In genomic region chr5:30114761-30115140, GRCm38 (mm10) we compare ENCODE assay signal across 8 mouse cellular contexts. TPM values are rescaled to one million over a fixed set of nuclear protein-coding genes. Genes with fewer than 3 reads are reported as not detected.
DNase-seq lines count a peak whose midpoint lies in the region; ATAC-seq lines count a peak whose summit lies in the region.

No protein-coding gene starts in this region.

- H3K27ac ChIP-seq in kidney, embryonic 16.5 days (ENCODE audit: low read length), result no peak overlapping the region
- H3K27ac ChIP-seq in embryonic facial prominence, embryonic 11.5 days (replicated peaks; ENCODE audit: low read depth, low read length), result no peak overlapping the region
- H3K27ac ChIP-seq in hindbrain, embryonic 15.5 days (replicated peaks), result 0 out of 2 replicates have a peak overlapping the region, but pooled peaks have one; percentile 56
- peak overlapping the region; percentile 48; the same call in 1 of the 2 replicates for H3K27ac ChIP-seq in midbrain, embryonic 15.5 days

- H3K9ac ChIP-seq in kidney, embryonic 16.5 days (replicated peaks; ENCODE audit: low read length), result peak overlapping the region; percentile 73
- peak overlapping the region; percentile 69 for H3K9ac ChIP-seq in embryonic facial prominence, embryonic 11.5 days (replicated peaks; ENCODE audit: low read length)
- peak overlapping the region; percentile 49 for H3K9ac ChIP-seq in hindbrain, embryonic 15.5 days
- peak overlapping the region; percentile 50 for H3K9ac ChIP-seq in midbrain, embryonic 15.5 days

- DNase-seq in kidney, adult 11 months, result no peak
- DNase-seq in embryonic facial prominence, embryonic 11.5 days (ENCODE audit: low spot score), result no peak
- DNase-seq in layer of hippocampus, postnatal 25 days (ENCODE audit: extremely low spot score in 1 of 2, low spot score in 1 of 2), result no peak
- DNase-seq in left cerebral cortex, adult 18-20 months (ENCODE audit: low spot score in 2 of 2), result no peak
- DNase-seq in left cerebral cortex, adult 8-10 months (ENCODE audit: low spot score in 2 of 2), result no peak

- H3K4me2 ChIP-seq in kidney, embryonic 16.5 days (replicated peaks; ENCODE audit: low read depth, low read length), result peak overlapping the region; percentile 94
- H3K4me2 ChIP-seq in embryonic facial prominence, embryonic 11.5 days (ENCODE audit: low read depth, low read length), result peak overlapping the region; percentile 94
- H3K4me2 ChIP-seq in hindbrain, embryonic 15.5 days, result peak overlapping the region; percentile 72
- peak overlapping the region; percentile 75 for H3K4me2 ChIP-seq in midbrain, embryonic 15.5 days

- H3K36me3 ChIP-seq in kidney, embryonic 16.5 days (ENCODE audit: insufficient read depth, low read length), result peaks cover 15% of the 10 kb centered on the region; the same call in 1 of the 2 replicates
- H3K36me3 ChIP-seq in embryonic facial prominence, embryonic 11.5 days (replicated peaks; ENCODE audit: control insufficient read depth, insufficient read depth, low read depth, low read length), result peaks cover 4% of the 10 kb centered on the region
- peaks cover 20% of the 10 kb centered on the region for H3K36me3 ChIP-seq in hindbrain, embryonic 15.5 days
- peaks cover 16% of the 10 kb centered on the region for H3K36me3 ChIP-seq in midbrain, embryonic 15.5 days (replicated peaks)

- H3K9me3 ChIP-seq in kidney, embryonic 16.5 days (ENCODE audit: low read length), result no peaks in the 10 kb centered on the region
- no peaks in the 10 kb centered on the region for H3K9me3 ChIP-seq in embryonic facial prominence, embryonic 11.5 days (replicated peaks; ENCODE audit: control insufficient read depth, low read length)
- H3K9me3 ChIP-seq in hindbrain, embryonic 15.5 days, result no peaks in the 10 kb centered on the region
- no peaks in the 10 kb centered on the region for H3K9me3 ChIP-seq in midbrain, embryonic 15.5 days

- peak overlapping the region; percentile 60 for H3K4me3 ChIP-seq in kidney, embryonic 16.5 days (ENCODE audit: low read length)
- H3K4me3 ChIP-seq in embryonic facial prominence, embryonic 11.5 days (ENCODE audit: low read depth, low read length), result peak overlapping the region; percentile 55
- H3K4me3 ChIP-seq in hindbrain, embryonic 15.5 days, result peak overlapping the region; percentile 51
- peak overlapping the region; percentile 50 for H3K4me3 ChIP-seq in midbrain, embryonic 15.5 days

- peaks cover 15% of the 10 kb centered on the region for H3K27me3 ChIP-seq in kidney, embryonic 16.5 days (ENCODE audit: insufficient read depth, low read length)
- peaks cover 13% of the 10 kb centered on the region for H3K27me3 ChIP-seq in embryonic facial prominence, embryonic 11.5 days (ENCODE audit: control insufficient read depth, insufficient read depth, low read length)
- H3K27me3 ChIP-seq in hindbrain, embryonic 15.5 days, result 0 out of 2 replicates have a peak, but pooled peaks cover 7% of the 10 kb centered on the region
- H3K27me3 ChIP-seq in midbrain, embryonic 15.5 days (replicated peaks), result no peaks in the 10 kb centered on the region; the same call in 1 of the 2 replicates

- 1% methylated on average over 28 of the region's 28 CpGs for WGBS in kidney, embryonic 16.5 days
- 2% methylated on average over 28 of the region's 28 CpGs for WGBS in embryonic facial prominence, embryonic 11.5 days
- WGBS in hindbrain, embryonic 15.5 days, result 4% methylated on average over 28 of the region's 28 CpGs
- 6% methylated on average over 28 of the region's 28 CpGs for WGBS in midbrain, embryonic 15.5 days

- H3K4me1 ChIP-seq in kidney, embryonic 16.5 days (ENCODE audit: insufficient read depth, low read length), result peaks cover 28% of the 10 kb centered on the region
- peaks cover 14% of the 10 kb centered on the region for H3K4me1 ChIP-seq in embryonic facial prominence, embryonic 11.5 days (ENCODE audit: control insufficient read depth, insufficient read depth, low read length)
- peaks cover 38% of the 10 kb centered on the region for H3K4me1 ChIP-seq in hindbrain, embryonic 15.5 days (replicated peaks)
- H3K4me1 ChIP-seq in midbrain, embryonic 15.5 days, result peaks cover 34% of the 10 kb centered on the region

- ATAC-seq in kidney, embryonic 16.5 days (ENCODE audit: low FRiP score, low TSS enrichment), result no peak; the same call in 1 of the 2 replicates
- ATAC-seq in embryonic facial prominence, embryonic 11.5 days (replicated peaks; ENCODE audit: insufficient number of reproducible peaks, low FRiP score, low TSS enrichment, low read depth), result no peak
- ATAC-seq in hindbrain, embryonic 15.5 days (ENCODE audit: low FRiP score, low read depth), result no peak
- ATAC-seq in midbrain, embryonic 15.5 days (replicated peaks), result no peak; the same call in 1 of the 2 replicates

RNA-seq across cellular contexts. Expression of gene 3110082J24Rik, which starts 8.9 kb away (rescaled TPM):
- not detected in 2 replicates for polyA plus RNA-seq in kidney, embryonic 16.5 days (2015; fragmentation: Nextera tagmentation; extraction: Ambion mirVana)
- 0.62 and 0.85 TPM in 2 replicates for polyA plus RNA-seq in embryonic facial prominence, embryonic 11.5 days (2014; fragmentation: Nextera tagmentation; extraction: Ambion mirVana)
- 3.2 and 5.3 TPM in 2 replicates for polyA plus RNA-seq in hindbrain, embryonic 15.5 days (2015; fragmentation: Nextera tagmentation; extraction: Ambion mirVana)
- polyA plus RNA-seq in midbrain, embryonic 15.5 days (2015; fragmentation: Nextera tagmentation; extraction: Ambion mirVana), result 3.1 and 3.9 TPM in 2 replicates
- total RNA-seq in layer of hippocampus, postnatal 25 days (2021), result 1 to 10 TPM; 2.6 to 3.5 TPM
- total RNA-seq in left cerebral cortex, adult 18-20 months (2021), result 1 to 10 TPM; 2.0 to 3.5 TPM
- total RNA-seq in left cerebral cortex, adult 8-10 months (2022), result 1 to 10 TPM; 1.1 to 2.1 (median 1.4) TPM

RNA-seq across cellular contexts. Expression of gene Garem2, which starts 9.8 kb away (rescaled TPM):
- 0.52 and 0.75 TPM in 2 replicates for polyA plus RNA-seq in kidney, embryonic 16.5 days (2015; fragmentation: Nextera tagmentation; extraction: Ambion mirVana)
- polyA plus RNA-seq in embryonic facial prominence, embryonic 11.5 days (2014; fragmentation: Nextera tagmentation; extraction: Ambion mirVana), result 3.1 TPM in 2 replicates
- polyA plus RNA-seq in hindbrain, embryonic 15.5 days (2015; fragmentation: Nextera tagmentation; extraction: Ambion mirVana), result 11.5 and 13.7 TPM in 2 replicates
- 10.4 and 13.6 TPM in 2 replicates for polyA plus RNA-seq in midbrain, embryonic 15.5 days (2015; fragmentation: Nextera tagmentation; extraction: Ambion mirVana)
- total RNA-seq in layer of hippocampus, postnatal 25 days (2021), result 10 to 100 TPM; 13.1 to 13.6 TPM
- 10 to 100 TPM in 1 of 2 experiments, 1 to 10 TPM in 1; 10.0 to 10.7 TPM for total RNA-seq in left cerebral cortex, adult 18-20 months (2021)
- total RNA-seq in left cerebral cortex, adult 8-10 months (2022), result 10 to 100 TPM; 12.2 to 14.9 (median 12.7) TPM

RNA-seq across cellular contexts. Expression of gene Hadha, which starts 40.2 kb away (rescaled TPM):
- 170 and 179 TPM in 2 replicates for polyA plus RNA-seq in kidney, embryonic 16.5 days (2015; fragmentation: Nextera tagmentation; extraction: Ambion mirVana)
- polyA plus RNA-seq in embryonic facial prominence, embryonic 11.5 days (2014; fragmentation: Nextera tagmentation; extraction: Ambion mirVana), result 101 and 102 TPM in 2 replicates
- 68.9 and 75.8 TPM in 2 replicates for polyA plus RNA-seq in hindbrain, embryonic 15.5 days (2015; fragmentation: Nextera tagmentation; extraction: Ambion mirVana)
- 69.3 and 69.9 TPM in 2 replicates for polyA plus RNA-seq in midbrain, embryonic 15.5 days (2015; fragmentation: Nextera tagmentation; extraction: Ambion mirVana)
- total RNA-seq in layer of hippocampus, postnatal 25 days (2021), result 10 to 100 TPM; 69.9 to 73.9 TPM
- total RNA-seq in left cerebral cortex, adult 18-20 months (2021), result 10 to 100 TPM; 58.3 to 64.8 TPM
- total RNA-seq in left cerebral cortex, adult 8-10 months (2022), result 10 to 100 TPM; 65.3 to 74.6 (median 68.4) TPM

RNA-seq across cellular contexts. Expression of gene Hadhb, which starts 40.3 kb away (rescaled TPM):
- 169 and 194 TPM in 2 replicates for polyA plus RNA-seq in kidney, embryonic 16.5 days (2015; fragmentation: Nextera tagmentation; extraction: Ambion mirVana)
- 133 and 139 TPM in 2 replicates for polyA plus RNA-seq in embryonic facial prominence, embryonic 11.5 days (2014; fragmentation: Nextera tagmentation; extraction: Ambion mirVana)
- polyA plus RNA-seq in hindbrain, embryonic 15.5 days (2015; fragmentation: Nextera tagmentation; extraction: Ambion mirVana), result 56.5 and 63.8 TPM in 2 replicates
- 49.6 and 55.7 TPM in 2 replicates for polyA plus RNA-seq in midbrain, embryonic 15.5 days (2015; fragmentation: Nextera tagmentation; extraction: Ambion mirVana)
- total RNA-seq in layer of hippocampus, postnatal 25 days (2021), result 10 to 100 TPM; 88.1 to 98.2 TPM
- 10 to 100 TPM; 78.7 to 78.9 TPM for total RNA-seq in left cerebral cortex, adult 18-20 months (2021)
- total RNA-seq in left cerebral cortex, adult 8-10 months (2022), result 100 to 1,000 TPM in 1 of 4 experiments, 10 to 100 TPM in 3; 88.5 to 103 (median 92.6) TPM

RNA-seq across cellular contexts. Expression of gene Tyms, which starts 41.3 kb away (rescaled TPM):
- polyA plus RNA-seq in kidney, embryonic 16.5 days (2015; fragmentation: Nextera tagmentation; extraction: Ambion mirVana), result 282 and 287 TPM in 2 replicates
- 409 and 418 TPM in 2 replicates for polyA plus RNA-seq in embryonic facial prominence, embryonic 11.5 days (2014; fragmentation: Nextera tagmentation; extraction: Ambion mirVana)
- polyA plus RNA-seq in hindbrain, embryonic 15.5 days (2015; fragmentation: Nextera tagmentation; extraction: Ambion mirVana), result 52.5 and 59.1 TPM in 2 replicates
- polyA plus RNA-seq in midbrain, embryonic 15.5 days (2015; fragmentation: Nextera tagmentation; extraction: Ambion mirVana), result 37.8 and 45.6 TPM in 2 replicates
- 1 to 10 TPM; 6.4 to 6.6 TPM for total RNA-seq in layer of hippocampus, postnatal 25 days (2021)
- total RNA-seq in left cerebral cortex, adult 18-20 months (2021), result 1 to 10 TPM; 3.6 to 4.1 TPM
- total RNA-seq in left cerebral cortex, adult 8-10 months (2022), result 1 to 10 TPM; 2.1 to 4.6 (median 2.9) TPM

Comparison
In these comparisons a context has a peak if more than half of its experiments do, and no peak if none do; other contexts are left out.
1. H3K27ac ChIP-seq: peak in hindbrain, embryonic 15.5 days (single experiment) and midbrain, embryonic 15.5 days (single experiment); none in kidney, embryonic 16.5 days (single experiment) and embryonic facial prominence, embryonic 11.5 days (single experiment).
2. Peak in every context shown above with its lines, with median percentiles within 50 percentile points of each other: H3K4me2 ChIP-seq, H3K4me3 ChIP-seq and H3K9ac ChIP-seq.